Mouse (Mus musculus) right cerebral cortex, postnatal 4 days (tissue): ENCODE data around the gene St14.
A peak's percentile ranks its signal among the peaks of the same experiment; 100 is the strongest.
"Not testable (repeated sequence)": the region's sequence is repeated elsewhere in the genome, so short reads cannot be mapped to it uniquely, and the experiment has no call there.

Experiments used
- DNase-seq: peaks from one replicate; pipeline ENCODE4 v3.0.0-alpha.2; 2022

St14 gene

GRCm38 (mm10) chr9:31131205-31131968, at the start of gene St14:
TSS of gene St14 (minus strand) at chr9:31131853.
- DNase-seq: no peak

GRCm38 (mm10) chr9:31177692-31178091, 46.0 kb upstream of the St14 start:
- no peak for DNase-seq

- DNase-seq: peak; percentile 67
Observed at GRCm38 (mm10) chr9:31176379-31177130, 44.9 kb upstream of the St14 start.

- DNase-seq: no peak
Observed at GRCm38 (mm10) chr9:31175978-31176377, 44.3 kb upstream of the St14 start.

GRCm38 (mm10) chr9:31175346-31175745, 43.7 kb upstream of the St14 start:
- no peak for DNase-seq

GRCm38 (mm10) chr9:31168356-31169093, 36.9 kb upstream of the St14 start:
- DNase-seq: no peak

GRCm38 (mm10) chr9:31167305-31167704, 35.7 kb upstream of the St14 start:
- no peak for DNase-seq

GRCm38 (mm10) chr9:31165505-31165904, 33.9 kb upstream of the St14 start:
- DNase-seq: not testable (repeated sequence)

GRCm38 (mm10) chr9:31163327-31163726, 31.7 kb upstream of the St14 start:
- no peak for DNase-seq

- DNase-seq: no peak
Observed at GRCm38 (mm10) chr9:31162911-31163310, 31.3 kb upstream of the St14 start.

- DNase-seq: no peak
Observed at GRCm38 (mm10) chr9:31159910-31160309, 28.3 kb upstream of the St14 start.

- no peak for DNase-seq
Observed at GRCm38 (mm10) chr9:31156594-31156993, 24.9 kb upstream of the St14 start.

- DNase-seq: no peak
Observed at GRCm38 (mm10) chr9:31151050-31151449, 19.4 kb upstream of the St14 start.

GRCm38 (mm10) chr9:31148135-31148534, 16.5 kb upstream of the St14 start:
- DNase-seq: no peak

GRCm38 (mm10) chr9:31145272-31145925, 13.7 kb upstream of the St14 start:
- no peak for DNase-seq

GRCm38 (mm10) chr9:31142924-31143323, 11.3 kb upstream of the St14 start:
- DNase-seq: no peak

- no peak for DNase-seq
Observed at GRCm38 (mm10) chr9:31133131-31133530, 1.5 kb upstream of the St14 start.

GRCm38 (mm10) chr9:31130357-31131204, 1.1 kb downstream of the St14 start:
- no peak for DNase-seq

GRCm38 (mm10) chr9:31129956-31130355, 1.7 kb downstream of the St14 start:
- no peak for DNase-seq

- no peak for DNase-seq
Observed at GRCm38 (mm10) chr9:31127876-31128465, 3.7 kb downstream of the St14 start.

GRCm38 (mm10) chr9:31126079-31126478, 5.6 kb downstream of the St14 start:
- no peak for DNase-seq
